Mouse (Mus musculus): ENCODE results near the gene Dennd4c. TPM values are rescaled to one million over a fixed set of nuclear protein-coding genes. Genes with fewer than 3 reads are reported as not detected.

Gene Dennd4c
- 33.3 and 53.3 TPM in 2 replicates for total RNA-seq (2014; fragmentation: Nextera tagmentation)
- total RNA-seq (2017), result 26.6 and 30.3 TPM in 2 replicates
- 3.2 and 3.4 TPM in 2 replicates for polyA plus RNA-seq (2012)

DNA sequence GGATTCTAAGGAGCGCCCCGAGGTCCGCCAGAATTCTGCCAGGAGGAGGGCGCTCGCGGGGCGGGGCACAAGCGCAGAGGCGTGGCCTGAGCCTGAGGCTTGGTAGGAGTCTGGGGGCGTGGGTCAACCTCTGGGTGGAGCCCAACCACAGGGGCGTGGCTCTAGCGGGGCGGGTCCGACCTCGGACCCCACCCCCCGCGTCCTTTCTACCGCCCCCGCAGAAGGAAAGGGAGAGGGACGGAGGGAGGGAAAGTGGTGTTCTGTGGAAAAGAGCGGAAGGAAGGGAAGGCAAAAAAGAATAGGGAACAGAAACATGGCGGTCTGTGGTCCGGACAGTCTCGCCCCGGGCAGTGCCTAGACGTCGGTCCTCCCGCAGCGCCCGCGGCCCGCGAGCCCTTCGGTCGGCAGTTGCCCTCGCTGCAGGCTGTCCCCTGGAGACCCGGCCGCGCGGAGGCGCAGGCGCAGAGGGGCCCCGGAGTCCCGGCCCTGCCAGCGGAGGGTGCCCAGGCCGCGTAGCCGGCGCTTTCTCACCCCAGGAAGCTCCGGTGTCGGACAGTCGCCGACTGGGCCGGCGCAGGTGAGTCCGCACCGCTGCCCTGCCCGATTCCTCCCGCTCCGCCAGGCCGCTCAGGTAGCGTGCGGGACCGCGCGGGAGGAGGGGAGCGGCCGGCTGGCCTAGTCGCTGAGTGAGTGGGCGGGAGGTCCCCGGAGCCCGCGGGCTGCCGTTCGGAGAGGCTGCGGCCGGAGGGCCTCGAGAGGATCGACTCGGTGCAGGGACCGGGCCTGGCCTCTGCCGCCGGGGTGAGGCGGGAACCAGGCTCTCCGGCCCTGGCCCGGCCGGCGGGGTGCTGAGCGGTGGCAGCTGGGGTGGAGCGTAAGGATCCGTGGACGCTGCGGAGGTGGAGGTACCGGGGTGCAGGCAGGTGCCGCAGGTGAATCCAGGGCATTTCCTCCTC, at the start of gene Dennd4c:
Dennd4c (plus strand) TSS at position 220 of the 956 bp plus-strand sequence.
- ATAC-seq (ENCODE audit: extremely low read depth, insufficient number of reproducible peaks, low FRiP score, poor library complexity, severe bottlenecking) (peak; percentile 90), DNase-seq (ENCODE audit: low spot score) (peak; percentile 92)
- peaks cover 5% of the 10 kb centered on the region for H3K36me3 ChIP-seq (replicated peaks)
- TF ChIP-seq GATA1 (IDR thresholded peaks at IDR 0.05; ENCODE audit: borderline replicate concordance, low read length) (no peak), POLR2AphosphoS5 (IDR thresholded peaks at IDR 0.05; ENCODE audit: insufficient replicate concordance, low read depth, low read length) (no peak), GATA2 (IDR thresholded peaks at IDR 0.05; ENCODE audit: borderline replicate concordance, low read depth, low read length) (no peak), CTCF (IDR thresholded peaks at IDR 0.05; ENCODE audit: low read depth, low read length) (no peak), TAL1 (conservative IDR thresholded peaks at IDR 0.05; ENCODE audit: low read depth, low read length) (no peak)
- H3K4me3 ChIP-seq (ENCODE audit: low read depth, low read length), result peak within 1 kb of the TSS; percentile 88
- H3K27me3 ChIP-seq (ENCODE audit: insufficient read depth, low read length), result peaks cover 8% of the 10 kb centered on the region; the same call in 1 of the 2 replicates
- H3K9me3 ChIP-seq (replicated peaks), result no peaks in the 10 kb centered on the region
- H3K4me1 ChIP-seq (ENCODE audit: insufficient read depth, low read depth, low read length), result peaks cover 35% of the 10 kb centered on the region

DNA sequence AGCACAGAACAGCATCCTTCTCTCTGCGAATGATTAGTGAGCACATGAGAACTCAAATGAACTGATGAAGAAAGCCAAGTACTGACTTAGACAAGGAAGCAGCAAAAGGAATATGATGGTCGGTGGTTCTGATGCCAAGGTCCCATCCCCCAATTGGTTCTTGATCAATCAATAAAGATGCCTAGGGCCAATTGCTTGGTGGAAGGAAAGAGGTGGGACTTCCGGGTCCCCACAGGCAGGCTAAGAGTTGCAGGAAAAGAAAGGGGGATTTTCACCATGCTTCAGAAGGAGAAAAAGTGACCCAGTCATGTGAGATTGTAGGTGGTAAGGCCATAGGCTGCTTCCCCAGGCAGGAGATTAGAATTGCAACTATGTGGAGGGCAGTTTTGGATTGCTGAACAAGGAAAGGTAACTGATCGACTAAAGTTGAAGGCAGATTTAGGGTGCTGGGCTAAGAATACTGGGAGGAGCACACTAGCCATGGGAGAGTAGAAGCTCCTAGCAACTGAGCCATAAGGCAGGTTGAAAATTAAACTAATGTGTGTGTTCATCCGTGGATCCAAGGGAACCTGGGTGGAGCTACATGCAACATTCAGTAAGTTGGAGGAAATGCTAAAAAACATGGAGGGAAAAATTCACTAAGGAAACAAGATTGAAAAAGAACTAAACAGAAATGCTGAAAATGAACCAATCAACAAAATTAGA, 49.0 kb upstream of the Dennd4c start:
- Histone ChIP-seq H3K4me1 (ENCODE audit: insufficient read depth, low read depth, low read length) (peaks cover 4% of the 10 kb centered on the region; the same call in 1 of the 2 replicates), H3K27me3 (ENCODE audit: insufficient read depth, low read length) (peaks cover 3% of the 10 kb centered on the region; the same call in 1 of the 2 replicates), H3K4me3 (ENCODE audit: low read depth, low read length) (no peak overlapping the region), H3K9me3 (replicated peaks) (no peaks in the 10 kb centered on the region), H3K36me3 (replicated peaks) (no peaks in the 10 kb centered on the region)
- no peak for TF ChIP-seq TAL1 (conservative IDR thresholded peaks at IDR 0.05; ENCODE audit: low read depth, low read length)
- no peak for TF ChIP-seq GATA1 (IDR thresholded peaks at IDR 0.05; ENCODE audit: borderline replicate concordance, low read length)
- no peak for TF ChIP-seq POLR2AphosphoS5 (IDR thresholded peaks at IDR 0.05; ENCODE audit: insufficient replicate concordance, low read depth, low read length)
- no peak for TF ChIP-seq CTCF (IDR thresholded peaks at IDR 0.05; ENCODE audit: low read depth, low read length)
- TF ChIP-seq GATA2 (IDR thresholded peaks at IDR 0.05; ENCODE audit: borderline replicate concordance, low read depth, low read length), result no peak
- no peak for ATAC-seq (ENCODE audit: extremely low read depth, insufficient number of reproducible peaks, low FRiP score, poor library complexity, severe bottlenecking)
- no peak for DNase-seq (ENCODE audit: low spot score)

DNA sequence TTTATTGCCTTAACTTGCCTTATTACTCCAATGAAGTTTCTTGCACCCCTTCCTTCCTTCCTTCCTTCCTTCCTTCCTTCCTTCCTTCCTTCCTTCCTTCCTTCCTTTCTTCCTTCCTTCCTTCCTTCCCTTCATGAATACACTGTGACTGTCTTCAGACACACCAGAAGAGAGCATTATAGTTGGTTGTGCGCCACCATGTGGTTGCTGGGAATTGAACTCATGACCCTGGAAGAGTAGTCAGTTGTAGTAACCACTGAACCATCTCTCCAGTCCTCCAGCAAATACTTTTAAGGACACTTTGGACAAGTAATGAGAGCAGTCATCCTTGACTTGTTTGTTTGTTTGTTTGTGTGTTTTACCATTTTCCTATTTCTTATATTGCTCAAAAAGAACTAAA, 39.6 kb upstream of the Dennd4c start:
- DNase-seq (ENCODE audit: low spot score) (no peak), ATAC-seq (ENCODE audit: extremely low read depth, insufficient number of reproducible peaks, low FRiP score, poor library complexity, severe bottlenecking) (no peak)
- Histone ChIP-seq H3K9me3 (replicated peaks) (no peaks in the 10 kb centered on the region), H3K4me1 (ENCODE audit: insufficient read depth, low read depth, low read length) (no peaks in the 10 kb centered on the region), H3K36me3 (replicated peaks) (no peaks in the 10 kb centered on the region), H3K4me3 (ENCODE audit: low read depth, low read length) (no peak overlapping the region), H3K27me3 (ENCODE audit: insufficient read depth, low read length) (peaks cover 5% of the 10 kb centered on the region)
- TF ChIP-seq CTCF (IDR thresholded peaks at IDR 0.05; ENCODE audit: low read depth, low read length), result no peak

DNA sequence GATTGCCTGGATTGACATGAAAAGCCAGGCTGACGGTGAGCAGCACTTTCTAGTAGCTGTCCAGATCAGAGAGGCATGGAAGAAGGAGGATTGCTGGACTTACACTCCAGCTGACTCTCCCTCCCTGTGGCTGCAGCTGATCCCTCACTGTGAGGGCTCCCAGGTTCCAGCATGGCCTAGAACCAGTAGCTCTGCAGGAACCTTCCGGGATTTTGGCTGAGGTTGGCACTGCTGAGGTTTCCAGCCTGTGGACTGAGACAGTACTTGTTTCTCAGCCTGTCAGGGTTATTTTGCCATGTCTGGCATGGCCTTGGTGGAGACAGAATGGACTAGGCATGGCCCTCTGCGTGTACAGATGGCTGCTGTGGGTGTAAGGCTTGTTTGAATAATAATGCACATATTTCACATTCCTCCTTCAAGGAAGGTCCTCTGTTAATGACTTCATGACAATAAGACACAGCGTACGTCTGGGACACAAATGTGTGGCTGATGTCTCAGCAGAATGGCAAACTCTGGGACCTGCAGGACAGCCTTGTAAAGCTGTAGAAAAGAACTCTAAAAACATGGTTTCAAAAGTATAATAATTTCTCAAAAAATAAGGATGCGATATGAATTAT, 38.2 kb upstream of the Dennd4c start:
- H3K36me3 ChIP-seq (replicated peaks), result no peaks in the 10 kb centered on the region
- TF ChIP-seq POLR2AphosphoS5 (IDR thresholded peaks at IDR 0.05; ENCODE audit: insufficient replicate concordance, low read depth, low read length) (no peak), TAL1 (conservative IDR thresholded peaks at IDR 0.05; ENCODE audit: low read depth, low read length) (no peak), GATA2 (IDR thresholded peaks at IDR 0.05; ENCODE audit: borderline replicate concordance, low read depth, low read length) (no peak)
- no peaks in the 10 kb centered on the region for H3K4me1 ChIP-seq (ENCODE audit: insufficient read depth, low read depth, low read length)
- DNase-seq (ENCODE audit: low spot score), result no peak
- peaks cover 3% of the 10 kb centered on the region for H3K27me3 ChIP-seq (ENCODE audit: insufficient read depth, low read length)
- no peak for ATAC-seq (ENCODE audit: extremely low read depth, insufficient number of reproducible peaks, low FRiP score, poor library complexity, severe bottlenecking)
- H3K4me3 ChIP-seq (ENCODE audit: low read depth, low read length), result no peak overlapping the region
- no peaks in the 10 kb centered on the region for H3K9me3 ChIP-seq (replicated peaks)

DNA sequence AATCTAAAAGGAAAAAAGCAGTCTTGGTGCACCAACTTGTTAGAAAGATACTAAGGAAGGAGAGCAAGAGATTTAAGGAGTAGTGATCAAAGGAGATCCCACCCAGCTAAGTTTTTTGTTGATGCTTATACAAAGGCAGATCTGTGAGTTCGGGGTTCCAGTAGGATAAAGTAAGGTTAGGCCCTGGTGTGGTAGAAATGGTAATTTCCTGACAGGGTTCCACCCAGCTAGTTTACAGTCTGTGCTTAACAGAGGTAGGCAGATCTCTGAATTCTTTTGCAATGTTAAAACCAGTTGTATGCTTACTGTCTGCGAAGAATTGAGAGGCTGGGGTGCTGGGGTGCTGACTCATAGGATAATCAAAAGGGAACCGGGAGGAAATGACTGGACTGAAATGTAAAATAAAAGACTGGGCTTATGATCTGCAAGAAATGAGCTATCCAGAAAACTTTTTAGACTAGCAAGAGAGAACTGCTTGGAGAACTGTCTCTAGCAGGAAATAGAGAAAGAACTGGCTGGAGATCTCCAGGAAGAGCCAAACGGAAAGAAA, 37.6 kb upstream of the Dennd4c start:
- Histone ChIP-seq H3K27me3 (ENCODE audit: insufficient read depth, low read length) (peaks cover 3% of the 10 kb centered on the region), H3K4me1 (ENCODE audit: insufficient read depth, low read depth, low read length) (no peaks in the 10 kb centered on the region), H3K36me3 (replicated peaks) (no peaks in the 10 kb centered on the region), H3K4me3 (ENCODE audit: low read depth, low read length) (no peak overlapping the region), H3K9me3 (replicated peaks) (no peaks in the 10 kb centered on the region)
- ATAC-seq (ENCODE audit: extremely low read depth, insufficient number of reproducible peaks, low FRiP score, poor library complexity, severe bottlenecking) (no peak), DNase-seq (ENCODE audit: low spot score) (no peak)
- TF ChIP-seq TAL1 (conservative IDR thresholded peaks at IDR 0.05; ENCODE audit: low read depth, low read length), result no peak
- no peak for TF ChIP-seq GATA1 (IDR thresholded peaks at IDR 0.05; ENCODE audit: borderline replicate concordance, low read length)
- TF ChIP-seq CTCF (IDR thresholded peaks at IDR 0.05; ENCODE audit: low read depth, low read length), result no peak

DNA sequence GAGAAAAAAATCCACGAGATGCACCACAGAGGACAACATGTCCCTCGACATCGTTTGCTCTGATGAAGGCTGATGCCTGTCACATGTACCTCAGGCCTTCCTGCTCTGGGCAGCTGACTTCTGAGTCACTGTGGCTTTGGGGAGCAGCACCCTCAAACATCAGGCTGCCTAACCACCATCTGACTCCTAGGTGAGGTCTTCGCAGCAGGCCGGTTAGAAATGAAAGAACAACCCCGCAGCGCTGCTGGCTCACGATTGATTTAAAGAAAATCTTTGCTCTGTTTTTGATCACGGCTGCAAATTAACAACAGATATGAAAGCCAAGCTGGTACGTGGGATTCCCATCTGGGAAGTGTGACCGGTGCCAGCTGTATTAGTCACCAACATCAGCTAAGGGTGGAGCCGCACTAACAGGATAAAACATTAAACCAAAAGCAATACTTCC, 35.6 kb upstream of the Dennd4c start:
- TF ChIP-seq TAL1 (conservative IDR thresholded peaks at IDR 0.05; ENCODE audit: low read depth, low read length), result no peak
- TF ChIP-seq GATA2 (IDR thresholded peaks at IDR 0.05; ENCODE audit: borderline replicate concordance, low read depth, low read length), result no peak
- TF ChIP-seq CTCF (IDR thresholded peaks at IDR 0.05; ENCODE audit: low read depth, low read length), result no peak
- TF ChIP-seq GATA1 (IDR thresholded peaks at IDR 0.05; ENCODE audit: borderline replicate concordance, low read length), result no peak
- TF ChIP-seq POLR2AphosphoS5 (IDR thresholded peaks at IDR 0.05; ENCODE audit: insufficient replicate concordance, low read depth, low read length), result no peak
- ATAC-seq (ENCODE audit: extremely low read depth, insufficient number of reproducible peaks, low FRiP score, poor library complexity, severe bottlenecking) (no peak), DNase-seq (ENCODE audit: low spot score) (no peak)
- Histone ChIP-seq H3K4me3 (ENCODE audit: low read depth, low read length) (no peak overlapping the region), H3K27me3 (ENCODE audit: insufficient read depth, low read length) (peaks cover 5% of the 10 kb centered on the region), H3K36me3 (replicated peaks) (no peaks in the 10 kb centered on the region), H3K4me1 (ENCODE audit: insufficient read depth, low read depth, low read length) (no peaks in the 10 kb centered on the region), H3K9me3 (replicated peaks) (no peaks in the 10 kb centered on the region)

Data from G1E (cell line).